Mouse (Mus musculus) cerebellum, adult 2 months (tissue): ENCODE measurements around the gene Tsga10.

ENCODE experiments used
- CTCF ChIP-seq: fragments of 200-500 bp; IDR thresholded peaks from 2 replicates; pipeline ENCODE4 v1.5.1; 2011; ENCODE audit warnings: low read depth, mild to moderate bottlenecking, control low read depth, low read length, moderate library complexity, borderline replicate concordance; ENCODE audit not compliant: insufficient read depth
- POLR2A ChIP-seq: fragments of 200-500 bp; IDR thresholded peaks from 2 replicates; pipeline ENCODE4 v1.6.1; 2011; ENCODE audit warnings: low read length, control low read depth, borderline replicate concordance; ENCODE audit not compliant: insufficient read depth

DNA sequence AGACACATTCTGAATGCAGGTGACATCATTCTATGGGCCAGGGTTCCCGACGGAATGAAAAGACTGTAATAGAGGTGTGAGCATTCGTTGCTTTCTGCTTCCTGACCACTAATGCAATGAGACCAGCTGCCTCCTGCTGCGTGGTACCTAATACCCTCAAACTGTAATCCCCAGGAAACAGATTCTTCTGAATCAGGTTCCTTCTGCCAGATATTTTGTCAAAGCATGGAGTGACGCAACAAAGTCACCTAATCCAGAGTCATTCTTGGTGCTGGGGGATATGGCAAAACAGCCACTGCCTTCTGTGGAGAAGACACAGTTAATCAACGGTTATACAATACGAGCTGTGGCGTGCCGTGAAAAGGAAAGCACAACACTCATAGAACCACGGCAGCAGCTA, 2.4 kb upstream of the Tsga10 start:
- no peak for TF ChIP-seq CTCF
- TF ChIP-seq POLR2A = no peak
